Mouse (Mus musculus) G1E (cell line): ENCODE results near the gene Rprd1b.

Experiments used
- CTCF ChIP-seq: IDR thresholded peaks from 2 replicates; pipeline ENCODE4 v1.5.1; 2012; ENCODE audit warnings: low read depth, low read length, inconsistent platforms, mixed read lengths
- TAL1 ChIP-seq: conservative IDR thresholded peaks from 2 replicates; pipeline ENCODE4 v1.6.1; 2012; ENCODE audit warnings: low read depth, low read length, inconsistent platforms, mixed read lengths

DNA sequence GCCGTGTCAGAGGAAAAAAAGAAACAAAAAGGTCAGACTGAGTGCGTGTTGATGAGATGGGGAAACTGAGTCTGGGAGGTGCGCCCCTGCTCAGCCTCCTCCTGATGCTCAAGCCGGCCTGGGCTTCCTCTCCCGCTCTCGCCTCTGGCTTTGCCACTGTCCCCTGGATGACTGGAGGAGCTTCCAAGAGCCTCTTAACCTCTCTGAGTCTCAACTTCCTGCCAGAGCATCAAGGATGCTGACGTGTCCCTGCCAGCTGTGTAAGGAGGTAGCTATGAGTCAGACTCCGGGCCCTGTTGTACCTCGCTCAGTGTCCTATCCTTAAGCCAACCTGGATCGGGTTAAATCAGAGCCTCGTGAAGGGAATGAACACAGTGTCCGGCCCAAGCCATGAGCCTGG lies 109.5 kb downstream of the Rprd1b start:
- TF ChIP-seq CTCF (no peak), TAL1 (no peak)
